Mouse (Mus musculus) 3T3-L1 (cell line): ENCODE results near the gene Rab11a.
A peak's percentile ranks its signal among the peaks of the same experiment; 100 is the strongest.
"Not testable (repeated sequence)": the region's sequence is repeated elsewhere in the genome, so short reads cannot be mapped to it uniquely, and the experiment has no call there.

ENCODE experiments used
- DNase-seq: peaks from one replicate; pipeline ENCODE4 v3.0.0-alpha.2; 2015; ENCODE audit warnings: low read depth, low spot score

Gene Rab11a

DNA sequence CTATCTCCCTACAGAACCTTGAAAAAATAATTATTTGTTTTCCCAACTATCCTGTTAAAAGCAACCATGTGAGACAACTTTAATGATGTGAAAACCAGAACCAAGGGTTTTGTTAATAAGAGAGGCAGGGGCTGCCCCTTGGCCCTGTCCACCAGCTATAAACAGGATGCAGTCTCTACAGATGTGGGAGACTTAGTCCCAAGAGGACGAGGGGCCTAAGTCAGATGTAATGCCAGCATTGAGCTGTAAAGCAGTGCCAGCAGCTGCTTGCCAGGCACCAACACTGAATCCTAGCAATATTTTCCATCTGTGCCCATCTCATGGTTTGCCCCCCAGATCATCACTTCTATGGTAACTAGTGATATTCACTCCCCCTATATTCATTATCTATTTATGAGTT, 4.9 kb upstream of the Rab11a start:
- no peak for DNase-seq

DNA sequence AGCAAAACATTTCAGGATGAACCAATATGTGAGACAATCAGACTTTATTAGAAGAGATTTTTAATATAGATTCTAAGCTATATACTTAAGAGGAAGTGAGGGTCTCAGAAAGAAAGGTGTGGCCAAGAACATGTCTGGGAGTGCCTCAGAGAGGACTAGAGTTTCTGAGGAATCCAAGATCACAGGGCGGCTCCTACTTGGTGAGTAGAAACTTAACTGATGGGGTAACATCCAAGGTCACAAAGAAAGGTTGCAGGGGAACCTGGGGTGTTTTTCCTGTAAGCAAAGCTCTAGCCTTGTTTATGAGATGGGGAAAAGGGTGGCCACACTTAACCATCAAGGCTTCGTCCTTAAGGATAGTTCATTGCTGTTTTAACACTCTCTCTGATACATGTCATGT, 1.4 kb upstream of the Rab11a start:
- no peak for DNase-seq

DNA sequence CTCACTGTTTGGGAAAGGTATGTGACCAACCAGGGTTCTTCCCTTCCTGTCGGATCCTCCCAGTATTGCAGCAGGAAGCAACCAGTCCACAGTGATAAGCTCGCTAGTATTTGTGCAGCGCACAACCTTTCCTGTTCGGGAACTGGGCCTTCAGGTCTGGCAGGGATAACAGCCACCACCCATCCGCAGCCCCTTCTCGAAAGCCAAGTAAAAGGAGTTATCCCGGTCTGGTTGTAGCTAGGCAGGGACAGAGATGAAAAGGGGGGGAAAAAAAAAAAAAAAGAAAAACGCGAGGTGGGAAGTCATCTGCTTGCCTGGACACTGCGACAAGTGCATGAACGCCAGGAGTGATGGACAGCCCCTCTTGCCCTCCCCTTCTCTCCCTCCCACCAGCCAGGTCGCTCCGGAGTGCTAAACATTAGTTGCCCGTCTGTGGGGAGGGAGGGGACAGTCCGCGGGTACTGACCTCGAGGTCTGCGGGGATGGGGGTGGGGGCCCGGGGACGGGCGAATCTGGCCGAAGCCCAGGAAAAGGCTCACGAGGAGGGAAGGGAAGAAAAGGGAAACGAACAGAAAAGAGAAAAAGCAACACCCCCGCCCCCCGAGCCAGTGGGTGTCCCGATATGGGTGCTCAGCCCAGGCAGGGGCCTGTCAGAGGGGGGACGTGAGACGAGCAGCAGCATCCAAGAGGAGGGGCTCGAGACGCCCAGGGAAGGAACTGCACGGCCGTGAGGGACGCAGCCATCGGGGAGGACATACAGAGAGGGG, 736 bp downstream of the Rab11a start:
- peak; percentile 87 for DNase-seq

DNA sequence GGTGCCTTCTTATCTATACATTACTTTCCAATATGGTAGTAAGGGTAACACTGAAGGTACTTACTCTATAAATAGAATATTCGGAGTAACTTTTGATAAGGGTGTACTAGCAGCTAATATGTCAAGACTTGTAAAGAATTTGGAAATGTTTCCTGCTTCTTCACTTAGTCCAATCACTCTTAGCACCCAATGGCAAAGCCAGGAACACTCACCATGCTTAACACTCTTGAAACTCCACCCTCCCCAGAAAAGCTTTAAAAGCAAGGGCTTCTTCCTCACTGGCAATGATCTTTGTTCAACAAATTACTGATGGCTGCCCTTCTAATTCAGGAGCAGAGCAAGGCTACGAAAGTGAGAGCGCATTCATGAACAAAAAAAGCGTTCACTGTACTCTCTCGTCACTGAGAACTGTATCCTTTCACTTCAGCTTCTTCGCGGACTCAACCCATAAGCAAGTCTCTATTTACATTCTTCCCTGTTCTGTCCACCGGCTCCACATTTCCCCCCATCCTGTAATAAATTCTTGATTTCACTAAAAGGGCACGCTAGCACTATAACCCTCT, 1.4 kb downstream of the Rab11a start:
- peak; percentile 50 for DNase-seq

DNA sequence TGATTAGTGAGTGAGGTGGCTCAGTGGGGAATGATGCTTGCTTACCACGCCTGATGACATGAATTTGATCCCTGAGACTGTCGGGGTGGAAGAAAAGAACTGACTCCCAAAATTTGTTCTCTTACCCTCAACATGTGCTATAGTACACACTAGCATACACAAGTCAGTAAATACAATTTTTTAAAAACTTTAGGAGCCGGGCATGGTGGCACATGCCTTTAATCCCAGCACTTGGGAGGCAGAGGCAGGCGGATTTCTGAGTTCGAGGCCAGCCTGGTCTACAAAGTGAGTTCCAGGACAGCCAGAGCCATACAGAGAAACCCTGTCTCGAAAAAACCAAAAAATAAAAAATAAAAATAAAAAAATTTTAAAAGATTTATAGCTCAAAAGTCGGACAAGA, 2.6 kb downstream of the Rab11a start:
- DNase-seq, result not testable (repeated sequence)

DNA sequence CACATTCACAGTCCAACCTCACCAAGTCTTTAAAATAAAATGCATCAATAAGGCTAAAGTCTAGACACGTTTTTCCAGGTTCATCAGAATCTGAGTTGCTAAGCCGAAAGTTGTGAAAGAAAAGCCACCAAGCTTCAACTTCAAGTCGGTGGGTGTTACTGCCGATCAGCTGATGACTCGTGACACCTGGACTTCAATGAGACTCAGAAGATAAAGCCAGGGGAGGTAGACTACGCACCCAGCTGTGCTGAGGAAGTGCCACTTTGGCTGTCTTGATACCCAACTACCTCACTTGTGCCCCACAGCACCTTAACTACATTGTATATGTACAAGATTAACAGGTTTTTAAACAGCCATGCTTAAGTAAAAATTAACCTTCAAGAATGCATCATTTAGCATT, 3.4 kb downstream of the Rab11a start:
- DNase-seq, result peak; percentile 11

DNA sequence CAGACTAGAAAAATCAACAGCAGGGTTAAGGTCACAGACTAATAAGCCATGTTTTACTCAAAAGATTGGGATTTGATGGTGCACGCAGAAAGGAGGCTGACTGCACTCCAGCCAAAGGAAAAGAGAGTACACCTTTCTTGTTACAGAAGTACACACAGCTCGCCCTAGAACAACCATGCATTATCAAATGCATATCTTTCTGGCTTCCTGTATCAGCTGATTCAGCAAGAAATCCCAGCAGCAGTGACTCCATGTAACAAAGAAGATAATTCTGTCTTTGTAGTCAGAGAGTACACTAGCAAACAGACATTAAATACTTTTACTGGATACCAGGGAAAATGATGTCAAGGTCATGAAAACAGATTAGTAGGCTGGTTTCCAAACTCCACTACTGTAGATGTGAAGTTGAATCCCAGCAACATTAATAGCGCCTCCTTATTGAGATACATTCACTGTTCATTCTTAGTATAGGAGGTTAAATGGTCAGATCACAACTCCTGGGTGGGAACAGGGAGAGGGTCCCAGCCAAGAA, 6.5 kb downstream of the Rab11a start:
- no peak for DNase-seq

DNA sequence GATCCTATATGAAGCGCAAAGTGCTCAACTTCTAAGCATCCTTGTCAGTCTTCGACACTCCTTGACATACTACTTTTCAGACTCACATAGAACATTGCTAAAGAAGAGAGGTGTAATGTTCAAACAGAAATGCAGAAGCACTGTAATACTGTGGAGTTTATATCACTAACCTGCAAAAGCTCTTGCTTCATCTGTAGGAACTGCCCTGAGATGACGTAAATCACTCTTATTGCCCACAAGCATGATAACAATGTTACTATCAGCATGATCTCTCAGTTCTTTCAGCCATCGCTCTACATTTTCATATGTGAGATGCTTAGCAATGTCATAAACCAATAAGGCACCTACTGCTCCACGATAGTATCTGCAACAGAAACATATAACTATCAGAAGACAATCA, 11.1 kb downstream of the Rab11a start:
- DNase-seq, result no peak

DNA sequence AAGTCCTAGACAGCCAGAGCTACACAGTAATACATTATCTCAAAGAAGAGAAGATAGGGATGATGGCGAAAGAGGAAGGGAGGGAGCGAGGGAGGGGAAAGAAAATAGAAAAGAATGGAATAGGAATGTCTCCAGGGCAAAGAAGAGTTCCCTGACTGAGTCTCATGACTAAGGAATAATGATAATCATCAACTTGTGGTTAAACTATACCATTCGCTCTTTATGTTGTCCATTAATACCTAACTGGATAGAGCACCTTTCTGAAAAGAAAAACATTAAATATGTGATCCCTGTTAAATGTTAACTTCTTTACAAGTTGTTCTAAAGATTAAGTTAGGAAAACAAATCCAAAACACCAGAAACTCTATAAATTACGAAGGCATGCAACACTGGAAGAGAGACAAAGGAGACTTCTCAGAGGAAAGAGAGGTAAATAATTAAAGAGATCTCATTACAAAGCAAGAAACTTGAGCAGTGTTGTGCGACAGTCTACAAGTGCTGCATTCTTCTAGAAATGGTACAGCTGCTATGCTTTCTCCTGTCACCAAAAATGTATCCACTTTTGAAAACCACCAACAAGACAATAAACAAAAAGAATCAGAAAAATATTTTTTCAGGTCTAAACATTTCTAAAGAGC, 17.9 kb downstream of the Rab11a start:
- no peak for DNase-seq

DNA sequence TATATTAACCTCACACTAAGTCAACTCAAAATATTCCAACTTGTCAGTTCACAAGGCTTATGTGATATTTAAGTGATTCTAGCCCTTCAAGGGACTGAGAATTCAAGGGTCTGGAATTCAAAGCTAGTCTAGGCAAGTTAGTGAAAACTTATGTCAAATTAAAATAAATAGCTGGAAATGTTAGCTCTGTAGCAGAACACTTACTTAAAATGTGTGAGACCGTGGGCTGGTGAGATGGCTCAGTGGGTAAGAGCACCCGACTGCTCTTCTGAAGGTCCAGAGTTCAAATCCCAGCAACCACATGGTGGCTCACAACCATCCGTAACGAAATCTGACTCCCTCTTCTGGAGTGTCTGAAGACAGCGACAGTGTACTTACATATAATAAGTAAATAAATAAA, 27.3 kb downstream of the Rab11a start:
- not testable (repeated sequence) for DNase-seq

DNA sequence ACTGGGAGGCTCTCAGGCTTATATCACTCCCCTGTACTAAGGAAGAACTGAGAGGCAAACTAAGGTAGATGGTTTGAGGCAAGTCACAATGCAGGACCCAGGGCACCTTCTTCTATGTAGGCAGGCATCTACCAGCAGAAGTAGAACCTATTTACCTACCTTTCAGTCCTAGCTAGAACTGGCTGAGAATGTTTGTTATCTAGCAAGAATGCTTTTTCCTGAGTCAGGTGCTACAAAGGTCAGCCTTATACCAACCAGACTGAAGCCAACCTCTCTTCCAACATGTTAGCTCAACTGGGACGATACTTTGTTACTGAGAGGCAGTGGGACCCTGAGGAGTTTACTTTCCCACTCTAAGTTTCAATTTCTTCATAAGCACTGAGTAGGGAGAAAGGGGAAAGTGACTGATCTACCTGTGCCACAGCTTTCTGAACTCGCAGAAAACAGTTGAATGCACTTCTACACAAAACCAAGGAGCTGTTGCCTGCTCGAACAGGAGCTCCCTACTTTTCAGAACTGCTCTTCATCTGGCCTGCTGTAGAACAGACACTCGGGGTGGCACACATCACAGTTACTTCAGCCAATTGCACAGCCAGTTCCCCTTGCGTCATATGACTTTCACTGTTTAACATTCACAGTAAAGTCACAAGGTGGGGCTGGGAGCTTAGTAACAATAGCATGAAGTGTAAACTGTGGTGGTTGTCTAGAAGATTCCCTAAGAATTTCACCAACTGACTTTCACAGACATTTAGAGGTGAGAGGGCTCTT, 33.3 kb downstream of the Rab11a start:
- DNase-seq, result no peak

DNA sequence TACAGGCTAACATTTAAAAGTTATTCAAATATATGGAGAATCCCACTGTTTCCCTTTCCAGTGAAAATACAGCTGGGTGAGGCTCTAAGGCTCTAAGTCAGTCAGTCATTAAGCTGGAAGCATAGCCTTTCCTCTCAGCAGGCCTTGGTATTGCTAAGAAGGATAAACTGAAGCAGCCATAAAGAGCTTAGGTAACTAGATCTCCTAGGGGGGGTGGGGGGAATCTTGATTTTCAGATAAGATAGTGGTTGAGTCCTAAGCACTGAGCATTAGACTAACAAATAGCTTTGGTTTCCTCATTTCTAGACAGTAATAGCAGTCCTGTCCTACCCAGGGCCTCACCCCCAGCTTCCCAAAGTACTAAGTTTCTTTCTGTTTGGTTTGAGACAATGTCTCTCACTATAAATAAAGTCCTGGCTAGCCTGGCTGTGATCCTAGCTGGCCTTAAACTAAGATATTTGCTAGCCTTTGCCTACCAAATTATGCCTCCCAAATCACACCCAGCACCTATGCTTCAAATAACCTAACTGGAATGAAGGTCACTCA, 34.1 kb downstream of the Rab11a start:
- no peak for DNase-seq

DNA sequence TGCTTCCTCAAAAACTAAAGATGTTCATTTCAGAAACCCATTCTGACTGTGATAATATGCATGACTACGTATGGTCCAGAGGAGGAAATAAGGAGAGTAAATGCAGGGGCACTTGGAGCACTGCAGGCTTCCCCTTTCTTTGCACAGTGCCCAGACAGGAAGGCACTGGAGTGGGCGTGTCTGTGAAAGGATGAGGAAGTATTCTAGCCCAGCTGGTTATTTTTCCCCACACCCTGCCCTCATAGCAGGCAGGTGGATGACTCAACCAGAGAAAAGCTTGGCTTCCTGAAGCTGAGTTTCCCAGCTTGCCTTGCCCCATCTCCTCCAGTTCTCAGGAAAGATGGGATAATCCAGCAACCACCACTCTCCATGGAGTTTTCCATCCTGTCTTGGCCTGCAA, 34.6 kb downstream of the Rab11a start:
- DNase-seq, result peak; percentile 67

DNA sequence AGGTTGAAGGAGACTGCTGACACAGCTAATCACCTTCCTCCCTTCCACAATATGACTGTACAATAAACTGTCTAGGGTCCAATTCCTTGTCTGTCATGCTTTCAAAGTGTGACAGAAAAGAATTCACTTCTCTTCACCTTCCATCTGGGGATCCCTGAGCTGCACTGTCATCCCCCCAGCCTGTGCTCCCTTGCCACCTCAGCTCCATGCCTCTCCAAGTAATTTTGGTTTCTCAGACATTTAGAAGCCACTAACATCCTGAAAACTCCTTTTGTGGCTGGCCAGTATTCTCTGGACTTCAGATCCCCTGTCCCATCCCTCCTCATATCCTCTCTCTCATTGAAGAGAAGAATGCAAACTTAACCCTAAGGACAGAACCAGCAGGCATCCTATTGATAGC, 35.2 kb downstream of the Rab11a start:
- no peak for DNase-seq

DNA sequence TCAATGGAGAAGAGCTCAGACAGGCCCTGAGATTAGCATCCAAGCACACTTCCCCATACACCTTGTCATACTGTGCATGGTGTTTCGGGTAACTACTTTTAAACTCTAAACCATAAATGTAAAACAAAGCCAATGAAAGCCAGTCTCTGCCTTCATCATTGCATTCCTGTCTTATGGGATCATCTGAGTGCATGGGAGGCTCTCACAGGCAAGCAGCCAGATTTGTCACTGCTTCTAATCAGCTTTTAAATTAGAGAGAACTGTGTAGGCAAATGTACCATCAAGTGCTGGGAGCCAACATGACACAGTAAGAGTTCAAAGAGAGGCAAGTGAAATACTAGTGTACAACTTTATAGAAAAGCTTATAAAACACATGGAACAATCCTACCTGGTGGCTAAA, 35.9 kb downstream of the Rab11a start:
- DNase-seq, result peak; percentile 60

DNA sequence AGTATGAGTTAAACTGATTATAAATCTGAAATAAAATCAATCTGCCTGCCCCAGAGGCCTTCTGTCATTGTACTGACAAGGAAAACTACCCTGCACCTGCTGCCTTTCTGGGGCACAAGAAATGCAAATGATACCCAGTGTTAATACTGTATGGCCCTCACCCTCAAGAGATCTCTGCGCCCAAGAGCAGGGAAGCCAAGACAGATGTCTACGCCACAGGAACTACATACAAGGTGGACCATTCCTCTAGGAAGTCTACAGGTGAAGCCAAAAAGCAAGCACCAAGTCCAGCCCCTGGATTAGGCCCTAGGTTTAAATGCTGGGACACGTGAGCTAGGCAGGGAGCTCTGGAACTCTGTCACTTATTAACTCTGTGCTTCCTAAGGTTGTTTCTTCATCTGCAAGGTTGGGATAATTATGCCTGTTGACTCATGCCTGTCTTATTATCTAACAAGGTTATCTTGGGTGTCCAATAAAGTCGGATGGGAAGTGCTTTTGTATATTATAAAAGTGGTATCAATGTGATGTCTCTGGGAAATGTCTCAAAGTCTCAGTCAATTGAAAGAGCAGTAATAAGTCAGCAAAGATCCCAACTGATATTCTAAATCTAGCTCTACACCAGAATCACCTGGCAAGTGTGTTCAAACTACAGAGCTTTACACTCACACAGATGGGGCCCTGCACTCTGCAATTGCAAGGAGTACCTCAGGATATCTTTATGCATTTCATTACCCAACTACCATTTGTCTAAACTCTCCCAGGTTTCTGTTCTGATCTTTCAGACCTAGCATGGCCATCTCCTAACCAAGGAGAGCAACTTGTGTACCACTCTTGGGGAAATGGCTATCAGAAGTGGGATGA, 36.9 kb downstream of the Rab11a start:
- no peak for DNase-seq

DNA sequence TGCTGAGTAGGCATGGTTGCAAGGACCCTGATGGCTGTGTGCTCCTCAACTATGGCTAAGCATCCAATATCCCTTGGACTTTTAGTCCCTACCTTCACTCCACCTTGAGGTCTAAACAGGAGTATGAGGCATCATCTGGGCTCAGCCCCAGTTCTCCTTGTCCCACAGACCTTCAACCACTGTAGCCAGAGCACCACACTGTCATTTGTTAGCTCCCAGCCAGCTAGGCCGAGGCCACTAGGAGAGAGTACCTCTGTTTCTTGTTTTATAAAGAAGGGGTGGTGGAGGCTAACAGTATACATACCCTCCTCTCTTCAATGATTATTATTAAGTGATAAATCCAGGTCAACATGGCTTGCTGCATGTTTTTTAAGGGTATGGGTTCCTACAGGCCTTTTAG, 39.0 kb downstream of the Rab11a start:
- no peak for DNase-seq

DNA sequence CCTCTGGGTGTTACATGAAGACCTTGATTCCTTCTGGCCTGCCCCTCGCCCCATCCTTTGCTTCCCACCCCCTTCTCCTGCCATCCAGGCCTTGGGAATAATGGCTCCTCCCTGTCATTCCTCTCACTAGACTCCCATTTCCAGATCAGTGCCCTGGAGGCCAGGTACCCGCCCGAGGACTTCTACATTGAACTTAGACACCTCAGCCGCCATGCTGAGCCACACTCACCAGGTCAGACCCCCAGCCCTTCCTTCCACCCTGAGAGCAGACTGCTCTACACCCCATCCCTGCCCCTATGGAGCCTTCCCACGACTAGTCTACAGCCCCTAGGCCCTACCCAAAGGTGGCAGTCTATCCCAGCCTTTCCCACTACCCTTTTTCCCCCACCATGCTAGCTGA, 39.9 kb downstream of the Rab11a start:
- no peak for DNase-seq

DNA sequence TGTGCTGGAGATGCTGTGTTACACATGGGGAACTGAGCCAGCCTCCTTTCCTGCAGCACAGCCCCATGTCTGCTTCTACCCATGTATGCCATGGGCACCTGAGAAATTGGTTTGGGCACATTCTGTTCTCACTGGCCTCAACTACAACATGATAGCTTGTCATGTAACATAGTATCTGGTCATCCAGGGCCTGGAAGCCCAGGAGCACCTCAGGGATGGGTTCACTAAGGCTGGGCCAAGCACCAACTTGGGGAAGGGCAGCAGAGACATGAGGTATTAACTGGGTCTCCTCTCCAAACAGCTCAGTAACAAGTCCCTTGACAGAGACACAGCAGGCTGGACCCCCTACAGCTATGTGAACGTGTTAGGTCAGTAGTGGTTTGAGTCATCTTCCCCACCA, 40.6 kb downstream of the Rab11a start:
- DNase-seq, result no peak

DNA sequence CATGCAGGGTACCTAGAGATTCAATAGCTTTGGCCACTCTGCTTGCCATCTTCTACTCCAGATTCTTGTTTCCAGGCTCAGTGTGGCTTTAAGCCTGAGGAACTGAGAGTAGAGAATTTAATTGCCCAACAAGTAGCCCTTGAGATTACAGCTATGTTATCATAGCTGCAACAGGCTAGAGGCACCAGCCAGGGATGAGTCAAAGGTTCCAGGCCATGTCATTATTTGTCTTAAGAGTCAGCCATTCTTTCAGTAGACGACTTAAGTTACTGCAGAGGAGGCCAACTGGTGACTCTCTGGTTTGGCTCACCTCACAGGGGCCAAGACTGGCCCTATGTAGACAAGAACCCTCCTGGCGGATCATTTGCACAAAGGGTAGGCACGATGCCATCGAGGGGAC, 41.2 kb downstream of the Rab11a start:
- peak; percentile 70 for DNase-seq

DNA sequence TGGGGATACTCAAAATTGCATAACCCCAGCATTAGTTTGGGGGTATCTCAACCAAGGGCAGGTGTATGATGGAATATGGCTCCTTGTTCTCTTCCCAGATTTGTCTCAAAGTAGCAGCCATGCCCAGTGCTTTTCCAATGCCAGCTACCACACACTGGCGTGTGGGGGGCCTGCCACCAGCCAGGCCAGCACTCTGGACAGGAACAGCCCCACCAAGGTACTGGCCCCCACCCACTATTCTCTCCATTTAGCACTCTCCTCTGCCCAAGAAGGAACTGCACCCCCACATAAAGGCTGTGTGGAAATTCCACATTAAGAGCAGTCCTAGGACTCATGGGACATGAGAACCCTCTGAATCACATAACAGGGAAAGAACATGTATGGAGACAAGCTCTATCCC, 42.3 kb downstream of the Rab11a start:
- DNase-seq, result no peak
